Mouse (Mus musculus): ENCODE results near the gene Trim54.

Gene Trim54

GRCm38 (mm10) chr5:31105814-31106335 lies 10.6 kb upstream of the Trim54 start, which contains the start of gene Dnajc5g:
Gene Dnajc5g (plus strand): TSS chr5:31106285.
- no peak for DNase-seq (ENCODE audit: inconsistent age in 2 of 2, low spot score in 1 of 2)

- no peak for DNase-seq (ENCODE audit: inconsistent age in 2 of 2, low spot score in 1 of 2)
Observed at GRCm38 (mm10) chr5:31108000-31108490, 8.5 kb upstream of the Trim54 start, which contains the start of gene Slc30a3. Gene Slc30a3 (minus strand): TSS chr5:31108237.

- DNase-seq (ENCODE audit: inconsistent age in 2 of 2, low spot score in 1 of 2), result peak in 1 of 2 experiments; percentile 46
Observed at GRCm38 (mm10) chr5:31110781-31111180, 5.7 kb upstream of the Trim54 start.

GRCm38 (mm10) chr5:31116912-31117311 lies 400 bp downstream of the Trim54 start:
- DNase-seq (ENCODE audit: inconsistent age in 2 of 2, low spot score in 1 of 2), result no peak

GRCm38 (mm10) chr5:31121111-31121510 lies 4.6 kb downstream of the Trim54 start:
- no peak for DNase-seq (ENCODE audit: inconsistent age in 2 of 2, low spot score in 1 of 2)

- DNase-seq (ENCODE audit: inconsistent age in 2 of 2, low spot score in 1 of 2), result no peak
Observed at GRCm38 (mm10) chr5:31123481-31123880, 7.0 kb downstream of the Trim54 start.

- no peak for DNase-seq (ENCODE audit: inconsistent age in 2 of 2, low spot score in 1 of 2)
Observed at GRCm38 (mm10) chr5:31126050-31126449, 9.5 kb downstream of the Trim54 start.

- DNase-seq (ENCODE audit: inconsistent age in 2 of 2, low spot score in 1 of 2), result no peak
Observed at GRCm38 (mm10) chr5:31136730-31137424, 20.4 kb downstream of the Trim54 start.

- no peak for DNase-seq (ENCODE audit: inconsistent age in 2 of 2, low spot score in 1 of 2)
Observed at GRCm38 (mm10) chr5:31137658-31138057, 21.1 kb downstream of the Trim54 start.

GRCm38 (mm10) chr5:31138241-31138967 lies 21.9 kb downstream of the Trim54 start, which contains the start of gene Ucn:
Gene Ucn (minus strand): TSS chr5:31138829.
- DNase-seq (ENCODE audit: inconsistent age in 2 of 2, low spot score in 1 of 2), result peak in 1 of 2 experiments; percentile 43

GRCm38 (mm10) chr5:31138968-31139425 lies 22.5 kb downstream of the Trim54 start:
- peak; percentile 18 to 65 for DNase-seq (ENCODE audit: inconsistent age in 2 of 2, low spot score in 1 of 2)

GRCm38 (mm10) chr5:31149781-31150180 lies 33.3 kb downstream of the Trim54 start:
- DNase-seq (ENCODE audit: inconsistent age in 2 of 2, low spot score in 1 of 2), result peak; percentile 41 to 76

- peak; percentile 54 to 62 for DNase-seq (ENCODE audit: inconsistent age in 2 of 2, low spot score in 1 of 2)
Observed at GRCm38 (mm10) chr5:31151746-31152145, 35.2 kb downstream of the Trim54 start.

- peak in 1 of 2 experiments; percentile 12 for DNase-seq (ENCODE audit: inconsistent age in 2 of 2, low spot score in 1 of 2)
Observed at GRCm38 (mm10) chr5:31153516-31154151, 37.1 kb downstream of the Trim54 start.

GRCm38 (mm10) chr5:31154152-31154553 lies 37.6 kb downstream of the Trim54 start, which contains the start of gene Mpv17:
Gene Mpv17 (minus strand): TSS chr5:31154251.
- DNase-seq (ENCODE audit: inconsistent age in 2 of 2, low spot score in 1 of 2), result peak; percentile 87 to 95

- DNase-seq (ENCODE audit: inconsistent age in 2 of 2, low spot score in 1 of 2), result no peak
Observed at GRCm38 (mm10) chr5:31162462-31162861, 46.0 kb downstream of the Trim54 start.

- DNase-seq (ENCODE audit: inconsistent age in 2 of 2, low spot score in 1 of 2), result no peak
Observed at GRCm38 (mm10) chr5:31164878-31165277, 48.4 kb downstream of the Trim54 start.

- no peak for DNase-seq (ENCODE audit: inconsistent age in 2 of 2, low spot score in 1 of 2)
Observed at GRCm38 (mm10) chr5:31168630-31169029, 52.1 kb downstream of the Trim54 start.

- no peak for DNase-seq (ENCODE audit: inconsistent age in 2 of 2, low spot score in 1 of 2)
Observed at GRCm38 (mm10) chr5:31179301-31179765, 62.8 kb downstream of the Trim54 start.

GRCm38 (mm10) chr5:31179766-31180630 lies 63.5 kb downstream of the Trim54 start, which contains the start of the genes Gm29609 and Gtf3c2:
Gene Gm29609 (minus strand): TSS chr5:31179911.
Gene Gtf3c2 (minus strand): TSS chr5:31180144.
- peak; percentile 96 to 98 for DNase-seq (ENCODE audit: inconsistent age in 2 of 2, low spot score in 1 of 2)
